Mouse (Mus musculus): ENCODE data around the gene Nosip.

DNA sequence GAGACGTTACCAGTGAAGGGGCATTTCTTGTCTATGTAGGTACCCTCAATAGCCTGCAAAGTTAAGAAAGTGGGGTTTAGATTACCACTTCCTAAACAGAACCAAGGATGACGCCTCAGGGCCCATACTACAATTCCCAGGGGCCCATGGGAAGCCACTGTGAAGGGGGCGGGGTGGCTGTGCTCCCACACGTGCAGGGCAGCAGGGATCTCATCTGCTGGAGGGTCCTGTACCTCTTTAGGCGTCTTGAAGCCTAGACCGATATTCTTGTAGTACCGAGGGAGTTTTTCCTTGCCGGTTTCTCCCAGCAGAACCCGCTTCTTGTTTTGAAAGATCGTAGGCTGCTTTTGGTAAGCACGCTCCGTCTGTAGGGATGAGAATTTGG lies 60.9 kb downstream of the Nosip start:
- TF ChIP-seq POLR2A (IDR thresholded peaks at IDR 0.05; ENCODE audit: extremely low read depth, insufficient read depth, low read length) (no peak), CTCF (IDR thresholded peaks at IDR 0.05; ENCODE audit: low read depth, low read length) (no peak)
